Mouse (Mus musculus): ENCODE measurements around the gene Rgn.

GRCm38 (mm10) chrX:20561846-20562245, 12.3 kb downstream of the Rgn start:
- no peak for TF ChIP-seq CTCF (conservative IDR thresholded peaks at IDR 0.05; ENCODE audit: insufficient read depth, insufficient read length, low read depth, low read length)
- no peak for TF ChIP-seq POLR2A (IDR thresholded peaks at IDR 0.05; ENCODE audit: low read depth, low read length)

Measured in kidney, adult 2 months (tissue).